8 mouse cellular contexts compared by ENCODE assay signal in the genomic region with DNA sequence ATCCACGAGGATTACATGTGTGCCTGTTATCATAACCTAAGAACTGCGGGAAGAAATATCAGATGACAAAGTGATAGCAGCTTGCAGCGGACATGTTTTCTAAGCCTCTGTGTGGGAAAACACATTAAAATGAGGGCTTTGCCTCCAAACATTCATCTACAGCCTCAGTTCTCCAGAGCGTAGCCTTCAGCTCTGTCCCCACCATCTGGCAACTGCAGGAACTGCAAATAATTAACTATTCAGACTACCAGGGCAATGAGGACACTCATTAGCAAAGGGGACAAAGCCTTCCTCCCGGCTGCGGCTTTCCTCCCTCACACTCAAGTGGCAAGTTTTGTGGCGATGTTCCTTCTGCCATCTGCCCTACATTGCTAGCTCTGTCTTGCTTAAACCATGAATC. TPM values are rescaled to one million over a fixed set of nuclear protein-coding genes. Genes with fewer than 3 reads are reported as not detected.
DNase-seq lines count a peak whose midpoint lies in the region; ATAC-seq and TF ChIP-seq lines count a peak whose summit lies in the region.
"Had no signal": no experiment of that assay in that cellular context is flagged by ENCODE, and none has a peak within 500 bp of the region (broad histone marks: within the 10 kb centered on the region; RNA-seq: fewer than 3 reads in every experiment).

No protein-coding gene starts in this region.

- no peaks in the 10 kb centered on the region for H3K36me3 ChIP-seq in MEL (ENCODE audit: control insufficient read depth in 1 of 2, insufficient read depth in 2 of 2, low read length in 2 of 2)
- H3K36me3 ChIP-seq in lung, embryonic 14.5 days (ENCODE audit: insufficient read depth), result no peaks in the 10 kb centered on the region

- TF ChIP-seq EP300 in MEL (IDR thresholded peaks at IDR 0.05; ENCODE audit: low read depth in 1 of 2, low read length in 2 of 2), result no peak

- peak; percentile 44 to 61 (median 56) for TF ChIP-seq CTCF in MEL (IDR thresholded peaks at IDR 0.05 in 2 of 3, conservative IDR thresholded peaks at IDR 0.05 in 1 of 3; ENCODE audit: control insufficient read depth in 1 of 3, insufficient read depth in 1 of 3, low read depth in 2 of 3, low read length in 3 of 3, poor library complexity in 1 of 3, severe bottlenecking in 1 of 3)
- peak; percentile 80 for TF ChIP-seq CTCF in lung, embryonic 14.5 days (IDR thresholded peaks at IDR 0.05; ENCODE audit: low read depth)

- TF ChIP-seq RAD21 in MEL (IDR thresholded peaks at IDR 0.05; ENCODE audit: low read depth, low read length), result peak; percentile 37

- H3K9me3 ChIP-seq in MEL (replicated peaks; ENCODE audit: insufficient read depth, low read length), result no peaks in the 10 kb centered on the region
- H3K9me3 ChIP-seq in lung, embryonic 14.5 days (ENCODE audit: low read depth, low read length), result no peaks in the 10 kb centered on the region

- ATAC-seq in lung, embryonic 14.5 days (ENCODE audit: insufficient read depth), result peak; percentile 70

- TF ChIP-seq POLR2A in MEL (IDR thresholded peaks at IDR 0.05; ENCODE audit: control insufficient read depth in 1 of 2, insufficient read depth in 1 of 2, low read depth in 1 of 2, low read length in 2 of 2, poor library complexity in 1 of 2), result no peak

- H3K27ac ChIP-seq in MEL (ENCODE audit: control insufficient read depth, low read depth, low read length), result no peak overlapping the region
- H3K27ac ChIP-seq in lung, embryonic 14.5 days (ENCODE audit: low read depth), result no peak overlapping the region

- peak; percentile 33 for DNase-seq in MEL (ENCODE audit: low read depth, low spot score)
- DNase-seq in adrenal gland, adult 8-10 months, result peak; percentile 5
- DNase-seq in embryo, embryonic 11 days, result peak; percentile 80
- peak; percentile 68 to 78 for DNase-seq in heart, postnatal 10 days
- DNase-seq in kidney, postnatal 36 days, result peak; percentile 77 to 78
- peak; percentile 89 for DNase-seq in lung, embryonic 14.5 days
- peak; percentile 22 for DNase-seq in retina, adult 2 months (ENCODE audit: low read depth, low spot score)

- no peak overlapping the region for H3K9ac ChIP-seq in MEL (ENCODE audit: control insufficient read depth, low read depth, low read length, poor library complexity, severe bottlenecking)
- H3K9ac ChIP-seq in lung, embryonic 14.5 days, result no peak overlapping the region

- WGBS in lung, embryonic 14.5 days, result 3% methylated on average over 7 of the region's 7 CpGs

- peaks cover 0 to 2% of the 10 kb centered on the region in 2 experiments; a peak in 1 of 4 replicates for H3K27me3 ChIP-seq in MEL (ENCODE audit: control insufficient read depth in 1 of 2, insufficient read depth in 2 of 2, low read length in 2 of 2)
- H3K27me3 ChIP-seq in lung, embryonic 14.5 days (ENCODE audit: insufficient read depth, low read length), result peaks cover 10% of the 10 kb centered on the region; the same call in 1 of the 2 replicates

- no peak overlapping the region for H3K4me3 ChIP-seq in MEL (ENCODE audit: control insufficient read depth in 1 of 2, insufficient read depth in 1 of 2, low read depth in 2 of 2, low read length in 2 of 2)
- H3K4me3 ChIP-seq in lung, embryonic 14.5 days (ENCODE audit: low read depth, low read length), result no peak overlapping the region

- H3K79me2 ChIP-seq in MEL (ENCODE audit: control insufficient read depth, insufficient read depth, low read length, poor library complexity), result no peaks in the 10 kb centered on the region

- intact Hi-C loops in heart, postnatal 10 days (cut with DNase I), result loop anchor here (1.0 kb wide), 1 partner anchor 104 kb away; no protein-coding TSS in a partner anchor

- no peaks in the 10 kb centered on the region for H3K4me1 ChIP-seq in MEL (ENCODE audit: control insufficient read depth in 1 of 2, insufficient read depth in 2 of 2, low read length in 2 of 2)
- H3K4me1 ChIP-seq in lung, embryonic 14.5 days (ENCODE audit: insufficient read depth), result no peaks in the 10 kb centered on the region

- H3K4me2 ChIP-seq in lung, embryonic 14.5 days, result no peak overlapping the region

TF ChIP-seq in MEL, 35 proteins besides CTCF, POLR2A, EP300 and RAD21:
- TF ChIP-seq SMC3 (IDR thresholded peaks at IDR 0.05; ENCODE audit: low read depth, low read length), result peak; percentile 65
- 0 out of 2 replicates have a peak, but pooled peaks have one; percentile 17 for TF ChIP-seq ZC3H11A (IDR thresholded peaks at IDR 0.05; ENCODE audit: low read depth, low read length)
- TF ChIP-seq MXI1 (IDR thresholded peaks at IDR 0.05; ENCODE audit: low read depth, low read length), result no peak

RNA-seq across cellular contexts. Expression of gene 4921504E06Rik, which starts 33.9 kb away (rescaled TPM):
- not detected in 2 replicates for total RNA-seq in MEL (2012; rRNA removed)
- not detected for polyA plus RNA-seq in MEL (2012; ENCODE audit: insufficient read depth in 1 of 2, insufficient read length in 2 of 2, low read depth in 1 of 2, low replicate concordance in 2 of 2, missing spikeins in 1 of 2)
- total RNA-seq in adrenal gland, adult 8-10 months (2022), result not detected
- not detected for total RNA-seq in heart, postnatal 10 days (2021)
- not detected in 2 replicates for polyA plus RNA-seq in lung, embryonic 14.5 days (2014; fragmentation: Nextera tagmentation; extraction: Ambion mirVana)
- polyA plus RNA-seq: lung, embryonic 16.5 days had no signal

Comparison
In these comparisons a context has a peak if more than half of its experiments do, and no peak if none do; other contexts are left out.
1. DNase-seq: peak in every context shown above with its lines; median percentile 89 in lung, embryonic 14.5 days; 80 in embryo, embryonic 11 days; 78 in kidney, postnatal 36 days; 73 in heart, postnatal 10 days; 33 in MEL; 22 in retina, adult 2 months; 5 in adrenal gland, adult 8-10 months.